Mouse (Mus musculus): ENCODE measurements around the gene Ptprq.

Gene Ptprq

GRCm38 (mm10) chr10:107485870-107486269 is 234.0 kb downstream of the Ptprq start, which contains the start of gene Myf5:
Myf5 (minus strand) TSS chr10:107486134.
- no peak for DNase-seq

- DNase-seq = peak; percentile 54
Observed at GRCm38 (mm10) chr10:107484050-107484449, 235.8 kb downstream of the Ptprq start.

GRCm38 (mm10) chr10:107473497-107473896 is 246.4 kb downstream of the Ptprq start:
- no peak for DNase-seq

GRCm38 (mm10) chr10:107471712-107472111 is 248.1 kb downstream of the Ptprq start:
- no peak for DNase-seq

- no peak for DNase-seq
Observed at GRCm38 (mm10) chr10:107467819-107468218, 252.0 kb downstream of the Ptprq start.

All from embryo, embryonic 11 days (tissue).